Mouse (Mus musculus) erythroblast, embryonic 14.5 days (primary cell): ENCODE measurements around the gene Bcl10.

Experiments used
- GATA1 ChIP-seq: IDR thresholded peaks from 2 replicates; pipeline ENCODE4 v1.6.1; 2012; ENCODE audit warnings: low read length, inconsistent platforms, mixed read lengths
- TAL1 ChIP-seq: IDR thresholded peaks from 3 replicates; pipeline ENCODE4 v1.6.1; 2012; ENCODE audit warnings: low read length, inconsistent platforms, mixed read lengths

DNA sequence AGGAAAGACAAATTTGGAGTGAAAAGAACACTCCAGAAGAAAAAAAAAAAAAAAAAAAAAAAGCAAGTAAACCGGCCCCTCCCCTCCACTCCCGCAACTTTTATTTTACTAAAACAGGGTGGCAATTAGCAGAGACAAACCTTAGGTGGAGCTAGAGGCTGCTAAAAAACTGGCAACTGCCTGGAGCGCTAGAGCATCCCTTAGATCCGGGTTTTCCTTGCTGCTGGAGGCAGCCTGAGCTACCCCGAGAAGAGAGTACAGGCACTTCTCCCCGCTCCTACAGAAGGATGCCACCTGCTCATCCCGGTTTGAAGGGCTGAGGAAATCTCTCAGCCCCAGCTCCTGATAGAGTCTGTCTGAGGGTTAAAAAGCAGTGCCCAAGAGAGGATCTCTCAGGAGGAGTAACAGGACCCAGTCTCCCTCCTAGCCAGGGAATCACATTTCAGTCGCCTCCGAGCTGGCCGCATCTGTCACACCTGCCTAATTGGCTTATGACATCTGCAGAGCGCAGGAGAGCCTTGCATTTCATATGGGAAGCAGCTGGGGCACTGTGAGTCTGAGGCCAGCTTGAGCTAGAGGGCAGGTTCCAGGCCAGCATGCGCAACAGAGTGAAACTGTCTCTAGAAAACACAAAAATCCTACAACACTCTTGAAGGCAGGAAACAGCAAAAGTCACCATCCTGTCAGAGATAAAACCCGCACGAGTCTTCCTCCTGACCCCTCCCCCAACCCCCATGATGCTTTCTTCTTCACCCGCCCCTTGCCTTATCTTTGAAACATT lies 27.6 kb downstream of the Bcl10 start:
- no peak for TF ChIP-seq TAL1
- TF ChIP-seq GATA1 = no peak
